Mouse (Mus musculus) heart, postnatal 0 days (tissue): ENCODE measurements around the gene Chmp5.

Experiments
- CTCF ChIP-seq: IDR thresholded peaks from 2 replicates; pipeline ENCODE4 v1.5.1; 2016; ENCODE audit warnings: antibody characterized with exemption, control low read depth, low read depth
- EP300 ChIP-seq: IDR thresholded peaks from 2 replicates; pipeline ENCODE4 v1.6.1; 2016; ENCODE audit warnings: antibody characterized with exemption, low read depth

DNA sequence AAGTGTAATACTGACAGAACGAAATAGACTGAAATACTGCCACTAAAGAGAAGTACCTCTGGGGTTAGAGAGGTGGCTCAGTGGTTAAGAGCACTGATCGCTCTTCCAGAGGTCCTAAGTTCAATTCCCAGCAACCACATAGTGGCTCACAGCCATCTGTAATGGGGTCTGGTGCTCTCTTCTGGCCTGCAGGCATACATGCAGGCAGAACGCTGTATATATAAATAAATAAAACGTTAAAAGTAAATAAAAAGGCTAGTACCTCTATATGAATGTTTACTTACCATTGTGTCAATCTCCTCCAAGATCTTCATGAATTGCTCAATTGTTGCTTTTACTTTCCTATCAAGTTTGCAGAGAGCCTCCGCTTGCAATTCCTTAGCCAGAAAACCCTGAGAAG is 9.4 kb upstream of the Chmp5 start:
- no peak for TF ChIP-seq CTCF
- no peak for TF ChIP-seq EP300
